Mouse (Mus musculus) E14TG2a.4 (cell line): ENCODE results near the gene D630045J12Rik.

Experiments used
- CTCF ChIP-seq: conservative IDR thresholded peaks from 2 replicates; pipeline ENCODE4 v1.5.1; 2014; ENCODE audit warnings: low read length
- NANOG ChIP-seq: IDR thresholded peaks from 2 replicates; pipeline ENCODE4 v1.6.1; 2014; ENCODE audit warnings: borderline replicate concordance, low read length, mixed read lengths

- no peak for TF ChIP-seq CTCF
- no peak for TF ChIP-seq NANOG
These were observed 6.4 kb downstream of the D630045J12Rik start for GRCm38 (mm10) chr6:38247362-38247761.
